Mouse (Mus musculus): ENCODE measurements around the gene Tpm4. TPM values are rescaled to one million over a fixed set of nuclear protein-coding genes. Genes with fewer than 3 reads are reported as not detected.
A peak's percentile ranks its signal among the peaks of the same experiment; 100 is the strongest.
"Not testable (repeated sequence)": the region's sequence is repeated elsewhere in the genome, so short reads cannot be mapped to it uniquely, and the experiment has no call there.

Gene Tpm4
- polyA plus RNA-seq, 1 experiment from 2014 or later = 718 TPM

DNA sequence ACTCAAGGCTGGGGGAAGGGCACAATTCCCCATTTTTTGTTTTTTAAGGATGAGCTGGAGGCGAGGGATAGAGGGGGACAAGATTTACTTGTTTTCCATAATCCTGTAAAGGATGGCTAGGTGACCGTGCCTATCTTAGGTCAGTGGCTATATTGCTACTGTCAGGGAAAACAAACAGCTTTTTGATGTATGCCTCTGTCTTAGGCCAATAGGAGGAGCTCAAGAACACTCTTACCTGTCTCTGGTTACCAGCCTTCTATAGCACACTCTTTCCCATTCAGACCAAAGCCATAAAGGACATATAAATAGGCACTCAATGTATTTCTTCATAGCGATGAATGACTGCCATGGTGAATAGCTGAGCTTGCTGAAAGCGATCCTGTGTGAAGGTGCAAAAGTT, 16.2 kb upstream of the Tpm4 start:
- Histone ChIP-seq H3K4me2 (replicated peaks; ENCODE audit: low read depth, low read length) (no peak overlapping the region), H3K27ac (ENCODE audit: low read depth, low read length) (no peak overlapping the region), H3K27me3 (ENCODE audit: control insufficient read depth, insufficient read depth, low read length) (no peaks in the 10 kb centered on the region), H3K36me3 (ENCODE audit: control insufficient read depth, insufficient read depth, low read length) (no peaks in the 10 kb centered on the region), H3K9me3 (ENCODE audit: control insufficient read depth, low read length) (no peaks in the 10 kb centered on the region), H3K9ac (ENCODE audit: low read depth, low read length) (no peak overlapping the region), H3K4me1 (ENCODE audit: control insufficient read depth, insufficient read depth, low read length) (no peaks in the 10 kb centered on the region), H3K4me3 (ENCODE audit: low read length) (no peak overlapping the region)
- no peak for ATAC-seq (ENCODE audit: low FRiP score, low TSS enrichment)
- 48% methylated on average over 4 of the region's 4 CpGs for WGBS

- not testable (repeated sequence) for H3K4me1 ChIP-seq (ENCODE audit: control insufficient read depth, insufficient read depth, low read length); H3K9me3 ChIP-seq (ENCODE audit: control insufficient read depth, low read length); H3K4me3 ChIP-seq (ENCODE audit: low read length); H3K4me2 ChIP-seq (replicated peaks; ENCODE audit: low read depth, low read length); ATAC-seq (ENCODE audit: low FRiP score, low TSS enrichment); H3K27ac ChIP-seq (ENCODE audit: low read depth, low read length); H3K36me3 ChIP-seq (ENCODE audit: control insufficient read depth, insufficient read depth, low read length); H3K27me3 ChIP-seq (ENCODE audit: control insufficient read depth, insufficient read depth, low read length); H3K9ac ChIP-seq (ENCODE audit: low read depth, low read length)
- WGBS = 69% methylated on average over 3 of the region's 3 CpGs
Observed at GRCm38 (mm10) chr8:72121486-72121885, 13.3 kb upstream of the Tpm4 start.

DNA sequence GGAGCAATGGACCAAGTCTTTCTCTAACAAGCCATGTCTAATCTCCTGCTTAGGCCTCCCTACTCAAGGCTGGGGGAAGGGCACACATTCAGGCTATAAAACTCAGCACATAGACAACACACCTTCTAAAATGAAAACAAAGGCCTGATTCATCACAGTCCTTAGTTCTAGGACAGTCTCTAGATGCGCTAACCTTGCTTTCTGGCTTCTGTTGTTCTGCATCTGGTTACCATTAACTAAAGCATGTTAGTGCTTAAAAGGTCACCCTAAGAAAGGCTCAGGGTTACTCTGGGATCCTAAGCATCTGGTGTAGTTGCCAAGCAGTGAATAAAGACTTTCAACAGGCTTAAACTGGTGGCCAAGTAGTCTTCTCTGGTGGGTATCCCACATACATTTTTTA, 12.8 kb upstream of the Tpm4 start:
- H3K4me2 ChIP-seq (replicated peaks; ENCODE audit: low read depth, low read length) = no peak overlapping the region

GRCm38 (mm10) chr8:72127834-72128233, 6.9 kb upstream of the Tpm4 start:
- WGBS = 75% methylated on average over 1 of the region's 1 CpGs
- no peak for ATAC-seq (ENCODE audit: low FRiP score, low TSS enrichment)
- H3K27me3 ChIP-seq (ENCODE audit: control insufficient read depth, insufficient read depth, low read length) = no peaks in the 10 kb centered on the region
- H3K4me3 ChIP-seq (ENCODE audit: low read length) = no peak overlapping the region
- H3K9ac ChIP-seq (ENCODE audit: low read depth, low read length) = no peak overlapping the region
- no peaks in the 10 kb centered on the region for H3K36me3 ChIP-seq (ENCODE audit: control insufficient read depth, insufficient read depth, low read length)
- H3K9me3 ChIP-seq (ENCODE audit: control insufficient read depth, low read length) = no peaks in the 10 kb centered on the region
- H3K4me1 ChIP-seq (ENCODE audit: control insufficient read depth, insufficient read depth, low read length) = no peaks in the 10 kb centered on the region
- no peak overlapping the region for H3K27ac ChIP-seq (ENCODE audit: low read depth, low read length)
- H3K4me2 ChIP-seq (replicated peaks; ENCODE audit: low read depth, low read length) = no peak overlapping the region

More for the DNA sequence above, 12.8 kb upstream of the Tpm4 start:
- no peak overlapping the region for H3K4me3 ChIP-seq (ENCODE audit: low read length)
- H3K27me3 ChIP-seq (ENCODE audit: control insufficient read depth, insufficient read depth, low read length) = no peaks in the 10 kb centered on the region
- ATAC-seq (ENCODE audit: low FRiP score, low TSS enrichment) = no peak
- H3K4me1 ChIP-seq (ENCODE audit: control insufficient read depth, insufficient read depth, low read length) = no peaks in the 10 kb centered on the region
- no peaks in the 10 kb centered on the region for H3K36me3 ChIP-seq (ENCODE audit: control insufficient read depth, insufficient read depth, low read length)
- H3K27ac ChIP-seq (ENCODE audit: low read depth, low read length) = no peak overlapping the region
- H3K9me3 ChIP-seq (ENCODE audit: control insufficient read depth, low read length) = no peaks in the 10 kb centered on the region
- no peak overlapping the region for H3K9ac ChIP-seq (ENCODE audit: low read depth, low read length)
- 74% methylated on average over 1 of the region's 1 CpGs for WGBS

GRCm38 (mm10) chr8:72131251-72131650, 3.5 kb upstream of the Tpm4 start:
- Histone ChIP-seq H3K9ac (ENCODE audit: low read depth, low read length) (no peak overlapping the region), H3K9me3 (ENCODE audit: control insufficient read depth, low read length) (no peaks in the 10 kb centered on the region), H3K27me3 (ENCODE audit: control insufficient read depth, insufficient read depth, low read length) (no peaks in the 10 kb centered on the region), H3K4me2 (replicated peaks; ENCODE audit: low read depth, low read length) (no peak overlapping the region), H3K36me3 (ENCODE audit: control insufficient read depth, insufficient read depth, low read length) (no peaks in the 10 kb centered on the region), H3K4me1 (ENCODE audit: control insufficient read depth, insufficient read depth, low read length) (no peaks in the 10 kb centered on the region), H3K27ac (ENCODE audit: low read depth, low read length) (peak overlapping the region; percentile 55; the same call in 1 of the 2 replicates), H3K4me3 (ENCODE audit: low read length) (no peak overlapping the region)
- ATAC-seq (ENCODE audit: low FRiP score, low TSS enrichment) = no peak
- WGBS = 59% methylated on average over 2 of the region's 2 CpGs

- H3K36me3 ChIP-seq (ENCODE audit: control insufficient read depth, insufficient read depth, low read length) = no peaks in the 10 kb centered on the region
- no peaks in the 10 kb centered on the region for H3K27me3 ChIP-seq (ENCODE audit: control insufficient read depth, insufficient read depth, low read length)
- H3K27ac ChIP-seq (ENCODE audit: low read depth, low read length) = peak overlapping the region; percentile 55; the same call in 1 of the 2 replicates
- H3K9me3 ChIP-seq (ENCODE audit: control insufficient read depth, low read length) = no peaks in the 10 kb centered on the region
- no peaks in the 10 kb centered on the region for H3K4me1 ChIP-seq (ENCODE audit: control insufficient read depth, insufficient read depth, low read length)
- H3K4me3 ChIP-seq (ENCODE audit: low read length) = no peak overlapping the region
- H3K9ac ChIP-seq (ENCODE audit: low read depth, low read length) = no peak overlapping the region
- WGBS = 78% methylated on average over 2 of the region's 2 CpGs
- H3K4me2 ChIP-seq (replicated peaks; ENCODE audit: low read depth, low read length) = no peak overlapping the region
- no peak for ATAC-seq (ENCODE audit: low FRiP score, low TSS enrichment)
Observed at GRCm38 (mm10) chr8:72131901-72132300, 2.9 kb upstream of the Tpm4 start.

- Histone ChIP-seq H3K4me2 (replicated peaks; ENCODE audit: low read depth, low read length) (no peak overlapping the region), H3K27ac (ENCODE audit: low read depth, low read length) (no peak overlapping the region), H3K9me3 (ENCODE audit: control insufficient read depth, low read length) (no peaks in the 10 kb centered on the region), H3K36me3 (ENCODE audit: control insufficient read depth, insufficient read depth, low read length) (no peaks in the 10 kb centered on the region), H3K4me3 (ENCODE audit: low read length) (no peak overlapping the region), H3K27me3 (ENCODE audit: control insufficient read depth, insufficient read depth, low read length) (no peaks in the 10 kb centered on the region), H3K4me1 (ENCODE audit: control insufficient read depth, insufficient read depth, low read length) (0 out of 2 replicates have a peak, but pooled peaks cover 1% of the 10 kb centered on the region), H3K9ac (ENCODE audit: low read depth, low read length) (no peak overlapping the region)
- ATAC-seq (ENCODE audit: low FRiP score, low TSS enrichment) = no peak
- WGBS = 76% methylated on average over 1 of the region's 1 CpGs
Observed at GRCm38 (mm10) chr8:72132417-72132816, 2.4 kb upstream of the Tpm4 start.

DNA sequence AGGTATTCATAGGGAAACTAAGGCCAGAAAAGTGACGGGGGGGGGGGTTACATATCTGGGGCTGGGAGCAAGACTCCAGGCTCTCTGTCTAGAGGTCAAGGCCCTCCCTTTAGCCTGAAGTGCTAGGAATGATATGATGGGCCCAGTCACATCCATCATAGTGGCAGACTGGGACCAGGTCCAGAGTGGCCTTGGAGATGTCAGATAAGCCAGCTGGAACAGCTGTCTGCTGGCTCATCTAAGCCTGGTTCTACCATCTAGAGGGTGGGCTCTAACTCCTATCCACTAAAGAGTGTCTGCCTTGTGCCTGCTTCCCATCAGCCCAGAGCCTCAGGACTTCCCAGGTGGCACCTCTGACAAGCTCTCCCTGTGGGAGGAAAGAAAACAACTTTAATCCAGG, 1.9 kb upstream of the Tpm4 start:
- Histone ChIP-seq H3K27ac (ENCODE audit: low read depth, low read length) (peak overlapping the region; percentile 51), H3K4me1 (ENCODE audit: control insufficient read depth, insufficient read depth, low read length) (0 out of 2 replicates have a peak, but pooled peaks cover 5% of the 10 kb centered on the region)
- no peak for ATAC-seq (ENCODE audit: low FRiP score, low TSS enrichment)

GRCm38 (mm10) chr8:72133507-72133906, 1.3 kb upstream of the Tpm4 start:
- WGBS = 13% methylated on average over 1 of the region's 1 CpGs
- H3K4me2 ChIP-seq (replicated peaks; ENCODE audit: low read depth, low read length) = no peak overlapping the region

More for the DNA sequence above, 1.9 kb upstream of the Tpm4 start:
- 63% methylated on average over 1 of the region's 1 CpGs for WGBS
- H3K9ac ChIP-seq (ENCODE audit: low read depth, low read length) = no peak overlapping the region
- H3K4me3 ChIP-seq (ENCODE audit: low read length) = no peak overlapping the region
- H3K36me3 ChIP-seq (ENCODE audit: control insufficient read depth, insufficient read depth, low read length) = no peaks in the 10 kb centered on the region
- H3K27me3 ChIP-seq (ENCODE audit: control insufficient read depth, insufficient read depth, low read length) = no peaks in the 10 kb centered on the region
- H3K9me3 ChIP-seq (ENCODE audit: control insufficient read depth, low read length) = no peaks in the 10 kb centered on the region
- no peak overlapping the region for H3K4me2 ChIP-seq (replicated peaks; ENCODE audit: low read depth, low read length)

More at GRCm38 (mm10) chr8:72133507-72133906, 1.3 kb upstream of the Tpm4 start:
- Histone ChIP-seq H3K4me3 (ENCODE audit: low read length) (no peak overlapping the region), H3K4me1 (ENCODE audit: control insufficient read depth, insufficient read depth, low read length) (0 out of 2 replicates have a peak, but pooled peaks cover 5% of the 10 kb centered on the region), H3K9ac (ENCODE audit: low read depth, low read length) (no peak overlapping the region), H3K27ac (ENCODE audit: low read depth, low read length) (peak overlapping the region; percentile 51), H3K27me3 (ENCODE audit: control insufficient read depth, insufficient read depth, low read length) (no peaks in the 10 kb centered on the region), H3K9me3 (ENCODE audit: control insufficient read depth, low read length) (no peaks in the 10 kb centered on the region), H3K36me3 (ENCODE audit: control insufficient read depth, insufficient read depth, low read length) (peaks cover 5% of the 10 kb centered on the region)
- ATAC-seq (ENCODE audit: low FRiP score, low TSS enrichment) = no peak

All from kidney, embryonic 14.5 days (tissue).